Mouse (Mus musculus) spleen, adult 2 months (tissue): ENCODE data around the gene Ccne1. TPM values are rescaled to one million over a fixed set of nuclear protein-coding genes. Genes with fewer than 3 reads are reported as not detected.
A peak's percentile ranks its signal among the peaks of the same experiment; 100 is the strongest.
"Not testable (repeated sequence)": the region's sequence is repeated elsewhere in the genome, so short reads cannot be mapped to it uniquely, and the experiment has no call there.

ENCODE experiments used
- DNase-seq, 2 experiments: peaks; one replicate each; pipeline versions ENCODE4 v3.0.0 to v3.0.0-alpha.2; 2012 to 2021; ENCODE audit warnings: low spot score in 2 of 2, low read depth in 1 of 2
- H3K27ac ChIP-seq: fragments of 200-500 bp; 2 replicates; pipeline ENCODE4 v1.5.1; 2012; ENCODE audit warnings: low read length, inconsistent platforms; ENCODE audit not compliant: insufficient read depth
- H3K27me3 ChIP-seq: fragments of 200-500 bp; 2 replicates; pipeline ENCODE4 v1.6.1; 2012; ENCODE audit warnings: mild to moderate bottlenecking, moderate library complexity, low read length, inconsistent platforms; ENCODE audit not compliant: control insufficient read depth, insufficient read depth
- H3K36me3 ChIP-seq: fragments of 200-500 bp; 2 replicates; pipeline ENCODE4 v1.6.1; 2012; ENCODE audit warnings: mild to moderate bottlenecking, low read length, inconsistent platforms; ENCODE audit not compliant: control insufficient read depth, insufficient read depth
- H3K4me1 ChIP-seq: fragments of 200-500 bp; 2 replicates; pipeline ENCODE4 v1.6.1; 2011; ENCODE audit warnings: inconsistent platforms; ENCODE audit not compliant: control insufficient read depth, insufficient read depth, insufficient read length
- H3K4me3 ChIP-seq: fragments of 200-500 bp; 2 replicates; pipeline ENCODE4 v1.5.1; 2011; ENCODE audit warnings: mild to moderate bottlenecking, inconsistent platforms; ENCODE audit not compliant: insufficient read depth, insufficient read length; ENCODE audit errors: extremely low read depth
- CTCF ChIP-seq: fragments of 200-500 bp; IDR thresholded peaks from 2 replicates; pipeline ENCODE4 v1.5.1; 2011; ENCODE audit warnings: mild to moderate bottlenecking, inconsistent platforms; ENCODE audit not compliant: insufficient read depth, insufficient read length, insufficient replicate concordance; ENCODE audit errors: extremely low read depth
- POLR2A ChIP-seq: fragments of 200-500 bp; IDR thresholded peaks from 2 replicates; pipeline ENCODE4 v1.6.1; 2011; ENCODE audit warnings: low read depth, low read length, inconsistent platforms
- WGBS: fragments of 180-500 bp; shearing (Covaris S2); methylation state at CpG from one replicate; pipeline ENCODE4 v1.1.7; 2018; 5-methylcytosine and 5-hydroxymethylcytosine counted together
- polyA plus RNA-seq: library from polyadenylated mRNA; depleted of rRNA; stranded (reverse); fragments of >200 nt; gene quantifications from 2 replicates; pipeline ENCODE4 v1.2.3, GENCODE M21; 2012

Gene Ccne1
- polyA plus RNA-seq, 1 experiment: 9.1 TPM

- Histone ChIP-seq H3K27me3 (no peaks in the 10 kb centered on the region), H3K27ac (no peak overlapping the region), H3K4me3 (no peak overlapping the region), H3K4me1 (no peaks in the 10 kb centered on the region), H3K36me3 (no peaks in the 10 kb centered on the region)
- 65% methylated on average over 9 of the region's 9 CpGs for WGBS
- TF ChIP-seq CTCF (no peak), POLR2A (no peak)
- no peak for DNase-seq
These were observed 33.0 kb upstream of the Ccne1 start for GRCm38 (mm10) chr7:38140324-38140723.

GRCm38 (mm10) chr7:38134471-38134870 lies 27.1 kb upstream of the Ccne1 start:
- H3K4me3 ChIP-seq: no peak overlapping the region
- no peak for DNase-seq
- WGBS: 63% methylated on average over 5 of the region's 5 CpGs
- H3K27me3 ChIP-seq: no peaks in the 10 kb centered on the region
- no peaks in the 10 kb centered on the region for H3K4me1 ChIP-seq
- no peaks in the 10 kb centered on the region for H3K36me3 ChIP-seq
- no peak overlapping the region for H3K27ac ChIP-seq
- TF ChIP-seq CTCF: no peak
- no peak for TF ChIP-seq POLR2A

- WGBS: 23% methylated on average over 5 of the region's 5 CpGs
- peak in 1 of 2 experiments; percentile 53 for DNase-seq
- Histone ChIP-seq H3K36me3 (no peaks in the 10 kb centered on the region), H3K4me3 (no peak overlapping the region), H3K27me3 (no peaks in the 10 kb centered on the region), H3K4me1 (no peaks in the 10 kb centered on the region), H3K27ac (no peak overlapping the region)
- TF ChIP-seq POLR2A: no peak
- peak; percentile 57; the same call in 1 of the 2 replicates for TF ChIP-seq CTCF
These were observed 23.9 kb upstream of the Ccne1 start for GRCm38 (mm10) chr7:38131186-38131585.

GRCm38 (mm10) chr7:38129986-38130729 lies 22.8 kb upstream of the Ccne1 start:
- Histone ChIP-seq H3K27me3 (no peaks in the 10 kb centered on the region), H3K36me3 (no peaks in the 10 kb centered on the region), H3K4me3 (no peak overlapping the region), H3K4me1 (no peaks in the 10 kb centered on the region), H3K27ac (no peak overlapping the region)
- TF ChIP-seq POLR2A (no peak), CTCF (no peak)
- DNase-seq: no peak
- WGBS: 88% methylated on average over 26 of the region's 26 CpGs

- H3K27ac ChIP-seq: no peak overlapping the region
- DNase-seq: no peak
- H3K27me3 ChIP-seq: no peaks in the 10 kb centered on the region
- H3K4me3 ChIP-seq: no peak overlapping the region
- WGBS: 92% methylated on average over 6 of the region's 6 CpGs
- TF ChIP-seq POLR2A (no peak), CTCF (no peak)
- no peaks in the 10 kb centered on the region for H3K36me3 ChIP-seq
- H3K4me1 ChIP-seq: no peaks in the 10 kb centered on the region
These were observed 22.2 kb upstream of the Ccne1 start for GRCm38 (mm10) chr7:38129491-38129890.

GRCm38 (mm10) chr7:38128256-38128655 lies 20.9 kb upstream of the Ccne1 start:
- not testable (repeated sequence) for H3K27ac ChIP-seq, DNase-seq, H3K27me3 ChIP-seq, H3K4me3 ChIP-seq, H3K4me1 ChIP-seq, H3K36me3 ChIP-seq
- 81% methylated on average over 5 of the region's 5 CpGs for WGBS

GRCm38 (mm10) chr7:38125565-38126159 lies 18.3 kb upstream of the Ccne1 start:
- Histone ChIP-seq H3K27me3 (no peaks in the 10 kb centered on the region), H3K4me1 (no peaks in the 10 kb centered on the region), H3K36me3 (no peaks in the 10 kb centered on the region), H3K27ac (no peak overlapping the region), H3K4me3 (no peak overlapping the region)
- 79% methylated on average over 12 of the region's 12 CpGs for WGBS
- DNase-seq: no peak
- TF ChIP-seq CTCF (no peak), POLR2A (no peak)

- DNase-seq, H3K27me3 ChIP-seq, H3K36me3 ChIP-seq, H3K4me3 ChIP-seq, H3K4me1 ChIP-seq, H3K27ac ChIP-seq: not testable (repeated sequence)
- WGBS: 80% methylated on average over 2 of the region's 2 CpGs
These were observed 16.8 kb upstream of the Ccne1 start for GRCm38 (mm10) chr7:38124164-38124563.
